Mouse (Mus musculus): Measurements from ENCODE around the gene Fabp3.

Fabp3 gene

GRCm38 (mm10) chr4:130308231-130309081 lies at the start of gene Fabp3, which contains the start of gene Gm10570:
Fabp3 (plus strand) TSS chr4:130308595.
Gm10570 (minus strand) TSS chr4:130308674.
- ChIA-PET CTCF (interaction anchor here in 3 of 4 experiments (0.8 to 2.2 kb wide), 7 partner anchors 9 to 225 kb away, joined by 3 to 11 read pairs (median 4); no protein-coding TSS in a partner anchor), POLR2A (interaction anchor here (0.5 to 23.8 kb wide), 114 partner anchors 10 to 1077 kb away, joined by 3 to 432 read pairs (median 4); partner anchors contain the start of genes Pef1 (in 3 of the 4), Snrnp40 (in 3 of the 4), Zcchc17 (in 3 of the 4) and Nkain1 (in 2 of the 4))

DNA sequence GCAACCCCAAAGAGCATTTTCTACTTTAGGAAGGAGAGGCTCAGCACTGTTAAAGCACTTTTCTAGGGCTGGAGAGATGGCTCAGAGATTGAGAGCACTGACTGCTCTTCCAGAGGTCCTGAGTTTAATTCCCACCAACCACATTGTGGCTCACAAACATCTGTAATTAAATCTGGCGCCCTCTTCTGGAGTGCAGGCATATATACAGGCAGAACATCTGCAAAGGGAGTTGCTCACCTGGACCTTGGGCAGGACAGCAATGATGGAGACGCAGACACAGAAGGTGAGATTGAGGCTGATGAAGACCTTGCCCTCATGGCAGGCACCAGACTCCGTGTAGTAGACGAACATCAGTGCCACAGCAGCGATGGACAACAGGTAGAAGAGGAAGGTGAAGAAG lies 48.0 kb upstream of the Fabp3 start:
- ChIA-PET CTCF (interaction anchor here (0.5 to 2.8 kb wide), 12 partner anchors 9 to 282 kb away, joined by 3 to 7 read pairs (median 4); no protein-coding TSS in a partner anchor), POLR2A (no interaction called here)

DNA sequence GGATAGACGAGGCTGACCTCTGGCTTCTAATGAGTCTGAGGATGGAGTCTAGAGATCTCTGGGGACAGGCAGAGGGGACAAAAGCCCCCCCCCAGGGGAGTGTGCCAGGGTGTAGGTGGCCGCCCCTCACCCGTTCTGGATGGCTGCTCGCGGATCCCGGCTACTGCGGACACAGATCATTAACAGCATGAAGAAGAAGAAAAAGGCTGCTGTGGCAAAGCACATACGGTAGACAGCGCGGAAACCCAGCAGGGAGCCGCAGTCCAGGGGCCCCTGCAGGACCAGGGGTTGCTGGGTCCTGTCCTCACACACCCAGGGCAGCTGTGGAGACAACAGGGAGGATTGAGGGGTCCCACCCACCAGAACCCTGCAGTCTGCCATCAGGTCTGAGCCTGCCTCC lies 44.3 kb upstream of the Fabp3 start:
- CTCF ChIA-PET = interaction anchor here (0.6 to 3.6 kb wide), 17 partner anchors 11 to 1816 kb away, joined by 3 to 21 read pairs (median 4); partner anchors contain the start of gene Tinagl1 (in 1 of the 4)
- POLR2A ChIA-PET = interaction anchor here (0.7 to 3.2 kb wide), 10 partner anchors 10 to 532 kb away, joined by 3 to 11 read pairs (median 4); partner anchors contain the start of genes Fabp3 (in 1 of the 4), Gm10570 (in 1 of the 4) and Tinagl1 (in 1 of the 4)

DNA sequence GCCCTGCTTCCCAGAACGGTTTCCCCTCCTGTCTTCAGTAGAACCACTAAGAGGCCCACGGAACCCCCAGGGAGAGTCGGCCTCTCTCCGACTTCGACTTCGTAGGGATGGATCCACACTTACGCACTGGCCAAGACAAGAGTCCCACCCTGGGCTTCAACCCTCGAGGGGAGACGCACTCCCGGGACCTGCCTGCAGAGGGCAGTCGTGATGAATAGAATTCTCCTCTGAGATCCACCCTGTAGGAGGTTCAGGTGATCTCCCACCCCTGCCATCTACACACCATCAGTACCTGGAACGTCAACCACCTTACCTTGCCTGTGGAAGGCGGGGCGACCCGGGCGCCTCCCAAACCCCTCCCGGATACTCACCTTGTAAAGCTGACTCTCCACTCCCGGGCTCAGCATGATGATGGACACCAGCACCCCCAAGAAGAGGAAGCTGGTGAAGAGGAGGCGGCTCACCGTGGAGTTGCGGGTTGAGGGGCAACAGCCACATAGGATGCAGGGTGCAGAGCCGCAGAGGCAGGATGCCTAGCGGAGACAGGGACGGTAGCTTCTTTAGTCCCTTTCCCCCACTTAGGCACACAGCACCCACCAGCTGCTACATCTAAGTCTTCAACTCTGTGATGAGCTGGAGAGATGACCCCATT lies 43.6 kb upstream of the Fabp3 start:
- ChIA-PET CTCF (interaction anchor here (0.5 to 3.1 kb wide), 28 partner anchors 9 to 1815 kb away, joined by 3 to 21 read pairs (median 4); partner anchors contain the start of gene Tinagl1 (in 1 of the 4)), POLR2A (interaction anchor here (0.5 to 3.2 kb wide), 13 partner anchors 9 to 292 kb away, joined by 3 to 11 read pairs (median 4); partner anchors contain the start of genes Fabp3 (in 1 of the 4), Gm10570 (in 1 of the 4) and Tinagl1 (in 1 of the 4))

GRCm38 (mm10) chr4:130266601-130267000 lies 41.8 kb upstream of the Fabp3 start:
- CTCF ChIA-PET = interaction anchor here (0.5 to 1.5 kb wide), 8 partner anchors 15 to 658 kb away, joined by 3 to 8 read pairs (median 3); no protein-coding TSS in a partner anchor
- POLR2A ChIA-PET = interaction anchor here in 2 of 4 experiments (0.6 to 3.0 kb wide), 12 partner anchors 9 to 475 kb away, joined by 3 to 8 read pairs (median 4); partner anchors contain the start of genes Fabp3 (in 1 of the 2) and Gm10570 (in 1 of the 2)

DNA sequence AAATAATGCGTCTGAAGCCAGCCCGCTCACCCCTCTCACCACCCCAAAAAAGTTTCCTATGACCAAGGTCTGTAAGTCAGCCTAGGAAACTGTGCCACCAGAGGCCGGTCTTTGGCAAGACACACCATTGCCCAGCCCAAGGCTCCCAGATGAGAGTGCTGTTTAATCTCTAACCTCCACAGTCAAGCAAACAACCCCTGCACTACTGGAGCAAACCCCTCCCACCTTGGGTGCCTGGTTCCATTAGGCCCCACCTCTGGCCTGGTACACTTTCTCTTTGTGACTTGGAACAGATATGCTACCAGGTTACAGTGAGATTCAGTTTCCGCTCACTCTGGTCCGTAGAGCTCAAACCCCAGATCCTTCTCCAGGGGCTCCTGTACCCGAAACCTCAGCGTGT lies 41.3 kb upstream of the Fabp3 start:
- ChIA-PET POLR2A (interaction anchor here in 2 of 4 experiments (0.6 to 3.0 kb wide), 14 partner anchors 8 to 307 kb away, joined by 3 to 8 read pairs (median 4); partner anchors contain the start of genes Fabp3 (in 1 of the 2) and Gm10570 (in 1 of the 2)), CTCF (interaction anchor here in 2 of 4 experiments (0.9 to 1.5 kb wide), 4 partner anchors 16 to 658 kb away, joined by 3 to 8 read pairs (median 4); no protein-coding TSS in a partner anchor)

DNA sequence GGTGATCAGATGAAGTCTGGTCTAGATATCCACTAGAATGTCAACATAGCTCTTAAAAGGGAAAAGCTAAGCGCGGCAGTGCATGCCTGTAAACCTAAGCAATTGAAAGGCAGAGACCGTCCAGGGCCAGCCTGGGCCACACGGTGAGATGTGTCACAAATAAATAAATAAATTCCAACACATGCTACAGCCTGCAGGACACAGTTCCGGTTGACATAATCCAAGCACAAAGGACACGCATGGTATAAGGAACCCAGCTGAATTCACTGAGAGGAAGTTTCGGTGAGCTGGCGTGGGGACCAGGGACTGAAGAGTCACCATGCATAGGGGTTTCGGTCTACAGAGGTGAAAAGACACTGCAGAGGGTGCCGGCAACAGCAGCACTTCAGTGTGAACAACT lies 39.7 kb upstream of the Fabp3 start:
- CTCF ChIA-PET = interaction anchor here in 3 of 4 experiments (0.7 to 0.8 kb wide), 3 partner anchors 24 to 263 kb away, joined by 4 read pairs; no protein-coding TSS in a partner anchor
- POLR2A ChIA-PET = interaction anchor here in 2 of 4 experiments (1.0 to 1.5 kb wide), 7 partner anchors 10 to 252 kb away, joined by 3 to 6 read pairs (median 3); no protein-coding TSS in a partner anchor

DNA sequence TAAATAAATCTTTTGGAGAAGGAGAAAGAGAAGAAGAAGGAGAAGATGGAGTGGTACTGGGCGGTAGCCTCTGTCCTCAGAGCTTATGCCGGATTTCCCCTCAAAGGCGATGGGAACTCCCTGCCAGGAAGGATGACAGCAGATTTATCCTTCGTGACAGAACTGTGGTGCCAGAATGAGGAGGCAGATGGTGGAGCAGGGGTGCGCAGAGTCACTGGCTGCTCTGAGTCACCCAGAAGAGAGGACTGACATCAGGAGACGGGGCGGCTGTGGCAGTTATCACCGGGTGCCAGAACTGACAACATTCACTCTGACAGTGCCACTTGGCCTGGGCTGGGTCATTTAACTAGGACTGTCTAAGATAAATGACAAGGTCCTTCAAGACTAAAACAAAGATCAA lies 38.3 kb upstream of the Fabp3 start:
- ChIA-PET CTCF (interaction anchor here in 1 of 4 experiments (0.6 kb wide), 1 partner anchor 81 kb away, joined by 3 read pairs; no protein-coding TSS in a partner anchor), POLR2A (interaction anchor here in 2 of 4 experiments (0.6 to 1.3 kb wide), 3 partner anchors 14 to 507 kb away, joined by 3 to 5 read pairs (median 3); no protein-coding TSS in a partner anchor)

GRCm38 (mm10) chr4:130270611-130271347 lies 37.6 kb upstream of the Fabp3 start:
- ChIA-PET CTCF (no interaction called here), POLR2A (interaction anchor here in 1 of 4 experiments (0.6 to 1.5 kb wide), 4 partner anchors 8 to 507 kb away, joined by 3 to 7 read pairs (median 5); no protein-coding TSS in a partner anchor)

DNA sequence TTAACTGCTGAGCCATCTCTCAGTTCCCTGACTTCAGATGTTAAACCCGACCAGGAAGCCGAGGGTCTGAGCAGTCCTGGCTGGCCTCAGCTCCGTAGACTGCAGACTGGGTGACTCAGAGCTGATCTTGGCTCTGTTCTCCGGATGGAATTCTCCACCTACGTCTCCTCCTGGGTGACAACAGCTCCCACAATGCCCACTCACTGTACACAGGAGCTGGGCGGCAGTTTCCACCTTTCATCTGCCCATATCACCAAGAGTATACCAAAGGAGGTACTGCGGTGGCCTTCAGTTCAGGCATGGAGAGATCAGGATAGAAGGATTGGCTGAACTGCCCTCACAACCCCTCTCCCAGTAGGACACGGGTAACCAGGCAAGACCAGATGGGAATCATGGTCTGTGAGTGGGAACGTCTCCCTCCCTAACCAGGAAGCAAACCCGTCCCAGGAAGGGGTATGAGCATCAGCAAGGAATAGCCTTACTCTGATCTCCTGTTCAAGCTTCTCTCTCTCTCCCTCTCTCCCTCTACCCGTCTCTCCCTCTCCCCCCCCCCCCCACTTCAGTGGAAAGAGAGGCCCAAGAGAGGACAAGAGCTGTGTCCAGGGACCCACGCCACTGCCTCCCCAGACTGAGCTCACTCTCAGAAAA lies 34.6 kb upstream of the Fabp3 start:
- ChIA-PET POLR2A (interaction anchor here in 3 of 4 experiments (0.6 to 2.2 kb wide), 28 partner anchors 9 to 1378 kb away, joined by 3 to 7 read pairs (median 4); partner anchors contain the start of genes Fabp3 (in 1 of the 3) and Gm10570 (in 1 of the 3)), CTCF (interaction anchor here (0.6 to 2.8 kb wide), 8 partner anchors 9 to 519 kb away, joined by 3 to 12 read pairs (median 4); no protein-coding TSS in a partner anchor)

DNA sequence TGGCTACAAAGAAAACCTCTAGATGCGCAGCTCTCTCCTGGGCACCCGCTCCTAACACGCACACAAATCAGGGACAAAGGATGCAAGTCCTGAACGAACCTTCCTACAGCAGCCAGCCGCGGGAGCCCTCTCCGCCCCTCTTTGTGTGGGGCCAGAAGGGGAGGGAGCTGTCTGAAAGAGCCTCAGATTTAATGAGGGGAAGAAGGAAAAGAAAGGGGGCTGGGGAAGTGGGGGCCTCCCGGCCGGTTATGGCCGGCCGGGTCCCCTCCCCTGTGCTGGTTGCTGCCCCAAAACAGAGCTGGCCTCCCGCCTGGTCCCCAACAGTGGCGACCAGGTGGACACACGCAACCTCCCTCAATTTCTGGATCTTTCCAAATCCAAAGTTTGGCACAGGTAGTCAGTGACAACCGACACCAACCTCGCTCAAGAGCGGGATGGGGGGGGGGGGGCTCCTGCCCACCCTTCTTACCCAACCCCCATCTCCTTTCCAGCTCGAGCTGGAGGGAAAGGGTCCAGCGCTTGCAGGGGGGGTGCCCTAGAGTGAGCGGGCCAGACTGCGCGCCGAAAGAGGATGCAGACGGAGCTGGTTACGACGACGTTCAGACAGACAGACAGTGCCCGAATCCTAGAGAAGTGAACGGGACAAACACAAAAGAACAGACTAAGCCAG lies 33.9 kb upstream of the Fabp3 start:
- POLR2A ChIA-PET = interaction anchor here (0.6 to 2.2 kb wide), 41 partner anchors 8 to 1378 kb away, joined by 3 to 9 read pairs (median 4); partner anchors contain the start of genes Snrnp40 (in 2 of the 4), Zcchc17 (in 2 of the 4), Fabp3 (in 1 of the 4) and Gm10570 (in 1 of the 4)
- CTCF ChIA-PET = interaction anchor here (0.6 to 2.8 kb wide), 23 partner anchors 9 to 584 kb away, joined by 3 to 12 read pairs (median 4); no protein-coding TSS in a partner anchor

DNA sequence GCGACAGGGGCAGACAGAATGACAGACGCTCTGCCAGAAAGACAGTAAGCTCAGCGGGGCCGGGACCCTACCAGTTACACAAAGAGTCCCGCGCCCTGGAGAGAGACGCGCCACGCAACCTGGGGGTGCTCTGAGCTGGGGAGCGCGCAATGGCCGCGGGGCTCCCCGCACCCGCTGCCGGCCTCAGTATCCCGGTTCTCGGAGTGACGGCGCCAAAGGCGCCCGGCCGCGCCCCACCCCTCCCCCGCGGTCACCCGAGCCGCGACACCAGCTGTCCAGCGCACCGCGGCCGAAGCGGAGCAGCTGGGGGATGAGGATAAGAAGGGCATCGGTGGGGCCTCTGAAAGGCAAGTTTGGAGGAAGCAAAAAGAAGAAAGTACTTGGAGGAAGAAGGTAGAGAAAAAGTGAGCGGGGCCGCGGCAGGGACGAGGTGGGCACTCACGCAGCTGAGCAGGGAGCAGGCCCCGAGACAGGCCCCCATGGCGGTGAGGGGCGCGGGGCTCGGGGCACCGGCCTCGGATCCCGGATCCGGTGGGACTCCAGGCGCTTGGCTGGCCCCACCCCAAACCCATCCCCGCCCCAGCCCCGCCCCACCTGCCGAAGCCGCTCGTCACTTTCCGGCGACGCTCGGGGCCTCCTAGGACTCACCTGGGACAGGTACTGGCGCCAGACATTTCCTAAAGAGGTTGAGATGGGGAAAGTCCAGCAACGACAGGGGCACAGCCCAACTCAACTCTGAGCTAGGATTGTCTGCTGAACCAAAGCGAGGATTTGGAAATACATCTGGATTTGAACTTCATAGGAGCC lies 33.2 kb upstream of the Fabp3 start:
- POLR2A ChIA-PET = interaction anchor here (0.6 to 2.2 kb wide), 35 partner anchors 9 to 302 kb away, joined by 3 to 9 read pairs (median 3); partner anchors contain the start of genes Snrnp40 (in 2 of the 4) and Zcchc17 (in 2 of the 4)

GRCm38 (mm10) chr4:130275823-130276105 lies 32.6 kb upstream of the Fabp3 start:
- CTCF ChIA-PET = interaction anchor here (0.8 to 1.5 kb wide), 6 partner anchors 11 to 586 kb away, joined by 3 to 6 read pairs (median 4); no protein-coding TSS in a partner anchor

More for the DNA sequence above, 33.2 kb upstream of the Fabp3 start:
- CTCF ChIA-PET = interaction anchor here (0.6 to 2.8 kb wide), 19 partner anchors 9 to 585 kb away, joined by 3 to 12 read pairs (median 4); no protein-coding TSS in a partner anchor

DNA sequence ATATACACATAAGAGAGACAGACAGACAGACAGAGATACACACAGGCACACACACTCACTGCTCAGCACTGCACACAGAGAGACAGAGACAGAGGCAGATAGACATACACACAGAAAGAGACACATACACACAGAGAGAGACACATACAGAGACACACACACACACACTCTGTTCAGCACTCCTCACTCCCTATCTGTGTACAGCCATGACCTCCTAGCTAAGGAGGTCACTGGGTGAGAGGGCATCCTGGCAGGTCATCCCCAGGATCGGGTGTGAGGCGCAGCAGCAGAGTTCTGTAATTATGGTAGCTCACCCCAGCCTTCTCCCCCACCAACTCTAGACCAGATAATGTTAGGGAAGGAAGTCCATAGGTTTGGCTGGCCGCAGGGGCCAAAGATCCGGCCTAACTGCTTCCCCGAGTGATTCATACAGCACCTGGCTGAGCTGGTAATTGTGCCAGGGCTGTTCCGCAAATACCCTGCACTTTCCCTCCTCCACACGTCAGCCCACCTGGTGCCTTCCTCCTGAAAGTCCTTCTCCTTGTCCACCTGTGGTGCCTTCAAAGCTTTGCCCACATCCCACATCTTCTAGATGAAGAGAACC lies 31.7 kb upstream of the Fabp3 start:
- ChIA-PET CTCF (interaction anchor here in 2 of 4 experiments (0.6 kb wide), 2 partner anchors 269 to 332 kb away, joined by 3 to 4 read pairs; no protein-coding TSS in a partner anchor), POLR2A (no interaction called here)

More at GRCm38 (mm10) chr4:130275823-130276105, 32.6 kb upstream of the Fabp3 start:
- POLR2A ChIA-PET = interaction anchor here in 3 of 4 experiments (0.6 to 2.2 kb wide), 9 partner anchors 9 to 282 kb away, joined by 3 to 7 read pairs (median 3); partner anchors contain the start of genes Snrnp40 (in 1 of the 3) and Zcchc17 (in 1 of the 3)

All from embryonic stem cell, embryonic (primary cell).